Comparison of ENCODE assay signal across 27 mouse cellular contexts in the genomic region with DNA sequence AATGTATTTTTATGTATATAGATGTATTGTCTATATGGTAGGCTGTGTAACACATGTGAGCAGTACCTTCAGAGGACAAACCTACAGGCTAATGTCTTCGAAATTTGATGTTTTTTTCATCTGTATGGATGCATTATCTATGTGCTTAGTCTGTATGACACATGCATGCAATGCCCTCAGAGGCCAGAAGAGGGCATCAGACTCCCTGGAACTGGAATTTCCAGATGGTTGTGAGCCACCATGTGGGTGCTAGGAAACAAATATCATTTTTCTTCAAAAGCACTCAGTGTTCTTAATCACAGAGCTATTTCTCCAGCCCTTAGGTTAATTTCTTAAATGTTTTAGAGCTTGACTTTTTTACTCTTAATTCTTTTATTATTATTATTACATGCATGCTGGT. TPM values are rescaled to one million over a fixed set of nuclear protein-coding genes. Genes with fewer than 3 reads are reported as not detected.
A peak's percentile ranks its signal among the peaks of the same experiment; 100 is the strongest.
DNase-seq lines count a peak whose midpoint lies in the region; ATAC-seq and TF ChIP-seq lines count a peak whose summit lies in the region.
"Had no signal": no experiment of that assay in that cellular context is flagged by ENCODE, and none has a peak within 500 bp of the region (broad histone marks: within the 10 kb centered on the region; RNA-seq: fewer than 3 reads in every experiment).

No protein-coding gene starts in this region.

- DNase-seq in kidney, postnatal 0 days (ENCODE audit: low spot score): no peak
- DNase-seq in kidney, adult 9 months: no peak
- peak; percentile 5 for DNase-seq in 3T3-L1 (ENCODE audit: low read depth, low spot score)
- peak; percentile 32 for DNase-seq in R1 (ENCODE audit: low read depth, low spot score)
- no peak for DNase-seq in thymus, postnatal 36 days
- DNase-seq in ovary, adult 18-20 months (ENCODE audit: low spot score): no peak
- no peak for DNase-seq in kidney, postnatal 25 days
- DNase-seq: adrenal gland, postnatal 36 days; cerebellum, adult 11 months; cerebellum, adult 9-11 months; gastrocnemius, adult 2 months; kidney, adult 11 months; thymus, adult 18-20 months; thymus, postnatal 4 days had no signal

- no peak overlapping the region for H3K4me3 ChIP-seq in kidney, postnatal 0 days (replicated peaks; ENCODE audit: low read depth, low read length)
- no peak overlapping the region for H3K4me3 ChIP-seq in E14TG2a.4 (replicated peaks; ENCODE audit: low read length)
- H3K4me3 ChIP-seq: embryonic facial prominence, embryonic 15.5 days; gastrocnemius, adult 2 months; limb, embryonic 12.5 days; neural tube, embryonic 15.5 days had no signal

- no peaks in the 10 kb centered on the region for H3K36me3 ChIP-seq in kidney, postnatal 0 days (ENCODE audit: insufficient read depth, low read length)
- H3K36me3 ChIP-seq in E14TG2a.4 (ENCODE audit: insufficient read depth, low read length): no peaks in the 10 kb centered on the region
- H3K36me3 ChIP-seq: embryonic facial prominence, embryonic 15.5 days; limb, embryonic 12.5 days; neural tube, embryonic 15.5 days had no signal

- WGBS in kidney, postnatal 0 days: 32% methylated on average over 1 of the region's 1 CpGs

- H3K9me3 ChIP-seq in kidney, postnatal 0 days (replicated peaks; ENCODE audit: low read length): no peaks in the 10 kb centered on the region
- peaks cover 4% of the 10 kb centered on the region; the same call in 1 of the 2 replicates for H3K9me3 ChIP-seq in E14TG2a.4 (ENCODE audit: low read length)
- H3K9me3 ChIP-seq: embryonic facial prominence, embryonic 15.5 days had no signal

- no peak overlapping the region for H3K9ac ChIP-seq in kidney, postnatal 0 days (ENCODE audit: low read depth, low read length)
- H3K9ac ChIP-seq: embryonic facial prominence, embryonic 15.5 days; limb, embryonic 12.5 days; neural tube, embryonic 15.5 days had no signal

- no peaks in the 10 kb centered on the region for H3K4me1 ChIP-seq in kidney, postnatal 0 days (replicated peaks; ENCODE audit: insufficient read depth, low read length)
- H3K4me1 ChIP-seq in E14TG2a.4 (replicated peaks; ENCODE audit: low read depth, low read length): no peaks in the 10 kb centered on the region; the same call in 1 of the 2 replicates
- H3K4me1 ChIP-seq: embryonic facial prominence, embryonic 15.5 days; limb, embryonic 12.5 days; neural tube, embryonic 15.5 days had no signal

- ATAC-seq in kidney, postnatal 0 days (replicated peaks; ENCODE audit: low FRiP score, low read depth): no peak
- ATAC-seq: forebrain, embryonic 14.5 days; hindbrain, embryonic 16.5 days; lung, postnatal 0 days had no signal

- TF ChIP-seq CTCF in kidney, postnatal 0 days (IDR thresholded peaks at IDR 0.05; ENCODE audit: low read depth): peak; percentile 11; the same call in 1 of the 2 replicates
- TF ChIP-seq CTCF in E14TG2a.4 (conservative IDR thresholded peaks at IDR 0.05; ENCODE audit: low read length): peak; percentile 21; the same call in 1 of the 2 replicates

- no peak overlapping the region for H3K4me2 ChIP-seq in kidney, postnatal 0 days (ENCODE audit: low read length)
- H3K4me2 ChIP-seq: embryonic facial prominence, embryonic 15.5 days; limb, embryonic 12.5 days; midbrain, embryonic 11.5 days; neural tube, embryonic 15.5 days had no signal

- H3K27ac ChIP-seq in kidney, postnatal 0 days: no peak overlapping the region
- H3K27ac ChIP-seq: embryonic facial prominence, embryonic 15.5 days; gastrocnemius, adult 2 months; limb, embryonic 12.5 days; neural tube, embryonic 15.5 days had no signal

- no peaks in the 10 kb centered on the region for H3K27me3 ChIP-seq in kidney, postnatal 0 days (ENCODE audit: insufficient read depth, low read length)
- no peaks in the 10 kb centered on the region for H3K27me3 ChIP-seq in E14TG2a.4 (ENCODE audit: insufficient read depth, low read length)
- H3K27me3 ChIP-seq: embryonic facial prominence, embryonic 15.5 days; limb, embryonic 12.5 days; neural tube, embryonic 15.5 days had no signal

RNA-seq across cellular contexts. Expression of gene Mill1, which starts 15.1 kb away (rescaled TPM):
- polyA plus RNA-seq in kidney, postnatal 0 days (2015; fragmentation: Nextera tagmentation; extraction: Ambion mirVana): not detected in 2 replicates
- polyA plus RNA-seq: C2C12; forebrain, embryonic 14.5 days; frontal cortex, adult 2 months; heart, embryonic 16.5 days; hindbrain, embryonic 16.5 days; kidney, embryonic 16.5 days; limb, embryonic 12.5 days; liver, embryonic 16.5 days; lung, postnatal 0 days; midbrain, embryonic 11.5 days; neural tube, embryonic 15.5 days had no signal

Comparison
In these comparisons a context has a peak if more than half of its experiments do, and no peak if none do; other contexts are left out.
1. DNase-seq: peak in 3T3-L1 (single experiment) and R1 (single experiment); none in kidney, postnatal 0 days (single experiment), kidney, adult 9 months (single experiment), thymus, postnatal 36 days (0 of 2), ovary, adult 18-20 months (single experiment) and kidney, postnatal 25 days (0 of 2).